Mouse (Mus musculus): ENCODE data around the gene Ccr5.

DNA sequence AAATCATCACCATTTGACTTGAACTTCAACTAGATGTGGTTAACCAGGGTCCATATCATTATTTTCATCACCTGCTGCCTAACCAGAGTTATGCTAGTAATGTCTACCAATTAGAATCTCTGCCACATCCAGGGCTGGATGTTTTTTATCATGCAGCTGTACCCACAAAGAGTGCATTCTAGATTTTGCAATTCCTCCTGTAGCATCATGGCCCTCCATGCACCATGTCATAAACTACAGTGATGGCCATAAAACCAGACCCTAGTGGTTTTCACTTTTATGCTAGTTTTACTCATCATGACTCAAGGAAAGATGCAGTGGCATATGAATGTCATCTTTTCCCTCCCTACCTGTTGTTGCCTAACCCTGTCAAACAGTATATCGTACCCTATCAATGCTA, 22.2 kb upstream of the Ccr5 start:
- TF ChIP-seq CTCF (conservative IDR thresholded peaks at IDR 0.05; ENCODE audit: insufficient read depth, insufficient read length, low read depth, low read length) (no peak), POLR2A (IDR thresholded peaks at IDR 0.05; ENCODE audit: low read depth, low read length) (no peak)

Data from kidney, adult 2 months (tissue).